Mouse (Mus musculus): ENCODE results near the gene Gpr27. TPM values are rescaled to one million over a fixed set of nuclear protein-coding genes. Genes with fewer than 3 reads are reported as not detected.

Gene Gpr27
- 10 to 100 TPM; 39.7 to 52.1 (median 46.9) TPM for total RNA-seq (2022)

DNA sequence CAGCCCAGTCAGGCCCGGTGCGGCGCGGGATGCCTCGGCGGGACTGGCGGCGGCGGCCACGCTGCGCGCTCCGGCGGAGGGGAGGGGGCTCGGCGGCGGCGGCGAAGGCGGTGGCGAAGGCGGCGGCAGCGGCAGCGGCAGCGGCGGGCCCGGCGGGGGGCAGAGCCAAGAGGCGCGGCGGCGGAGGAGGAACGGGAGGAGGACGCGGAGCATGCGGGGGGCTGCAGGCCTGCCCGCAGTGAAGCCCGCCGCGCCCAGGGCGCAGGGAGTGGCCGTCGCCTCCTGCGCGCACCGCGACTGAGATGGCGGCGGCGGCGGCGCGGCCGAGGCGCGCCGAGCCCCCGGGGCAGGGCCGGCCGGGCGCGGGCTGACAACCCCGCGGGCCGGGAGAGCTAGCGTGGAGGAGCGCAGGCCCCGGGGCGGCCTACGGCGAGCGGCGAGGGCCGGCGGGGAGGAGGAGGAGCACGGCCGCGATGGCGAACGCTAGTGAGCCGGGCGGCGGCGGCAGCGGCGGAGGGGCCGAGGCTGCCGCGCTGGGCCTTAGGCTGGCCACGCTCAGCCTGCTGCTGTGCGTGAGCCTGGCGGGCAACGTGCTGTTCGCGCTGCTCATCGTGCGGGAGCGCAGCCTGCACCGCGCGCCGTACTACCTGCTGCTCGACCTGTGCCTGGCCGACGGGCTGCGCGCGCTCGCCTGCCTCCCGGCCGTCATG, at the start of gene Gpr27:
Gene Gpr27, plus strand, starts transcription at position 474 of the 710 bp plus-strand sequence.
- DNase-seq (ENCODE audit: low spot score in 2 of 2): peak in 1 of 2 experiments; percentile 38

DNA sequence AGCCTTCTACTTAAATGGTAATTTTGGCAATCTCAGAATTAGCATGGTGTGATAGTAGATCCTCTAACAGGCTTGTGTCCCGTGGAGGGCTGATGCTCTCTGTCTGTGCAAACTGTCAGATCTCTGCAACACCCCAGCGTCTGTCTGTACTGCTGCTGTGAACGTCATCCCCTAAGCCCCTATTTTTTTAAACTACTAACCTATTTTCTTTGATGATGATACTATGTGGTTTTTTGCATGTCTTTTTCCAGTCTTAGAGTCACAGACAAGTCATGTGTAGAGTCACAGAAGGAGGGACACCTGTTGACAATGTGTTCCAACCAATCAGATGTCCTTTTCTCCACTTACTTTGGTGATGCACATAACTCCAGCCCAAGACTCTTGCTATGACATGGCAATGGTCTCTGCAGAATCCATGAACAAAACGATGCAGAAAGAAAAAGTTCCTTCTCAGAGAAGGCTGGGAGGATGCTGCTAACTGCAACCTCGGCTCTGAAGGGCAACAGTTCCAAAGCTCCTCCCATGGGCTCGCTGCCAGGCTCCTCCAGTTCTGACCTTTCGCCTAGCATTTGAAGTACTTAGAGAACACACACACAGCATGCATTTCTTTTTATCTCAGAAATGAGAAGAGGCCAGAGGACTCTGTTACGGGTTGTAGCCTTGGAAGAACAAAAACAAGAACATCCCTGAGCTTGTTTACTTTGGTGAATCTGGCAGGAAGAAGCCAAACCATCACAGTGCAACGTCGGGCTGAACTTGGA, 48.9 kb upstream of the Gpr27 start:
- DNase-seq (ENCODE audit: low spot score in 2 of 2): no peak

DNA sequence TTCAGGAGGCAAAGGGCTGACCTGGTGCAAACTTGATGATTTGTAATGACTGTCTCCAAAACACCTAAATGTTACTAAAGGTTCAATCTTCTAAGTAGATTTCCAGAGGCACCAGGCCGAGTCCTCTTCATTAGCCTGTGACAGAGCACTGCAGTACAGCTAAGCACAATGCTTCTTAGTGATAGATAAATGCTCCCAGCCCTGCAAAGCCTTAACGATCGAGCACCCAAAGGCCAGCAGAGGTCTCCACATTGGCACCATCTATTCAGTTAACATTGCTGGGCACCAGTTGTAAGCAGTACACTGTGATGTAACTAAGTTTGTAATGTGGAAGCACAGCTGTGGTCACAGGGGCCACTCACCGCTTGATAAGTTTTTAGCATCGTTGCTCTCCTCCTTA, 48.1 kb upstream of the Gpr27 start:
- DNase-seq (ENCODE audit: low spot score in 2 of 2): no peak

DNA sequence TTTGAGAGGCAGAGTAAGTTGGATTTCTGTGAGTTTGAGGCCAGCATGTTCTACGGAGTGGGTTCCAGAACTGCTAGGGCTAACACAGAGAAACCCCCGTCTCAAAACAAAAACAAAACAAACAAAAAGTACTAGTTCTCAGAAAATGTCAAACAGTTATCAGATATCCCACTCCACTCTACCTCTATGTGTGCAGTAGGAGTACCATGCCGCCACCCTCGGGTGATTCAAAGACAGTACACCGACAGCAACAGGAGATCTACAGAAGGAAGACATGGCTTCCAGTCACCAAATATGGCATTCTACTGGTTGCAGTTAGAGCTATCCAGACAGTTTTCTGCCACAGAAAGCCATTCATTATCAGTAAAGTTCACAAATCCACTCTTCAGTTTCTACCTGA, 47.6 kb upstream of the Gpr27 start:
- DNase-seq (ENCODE audit: low spot score in 2 of 2): no peak

DNA sequence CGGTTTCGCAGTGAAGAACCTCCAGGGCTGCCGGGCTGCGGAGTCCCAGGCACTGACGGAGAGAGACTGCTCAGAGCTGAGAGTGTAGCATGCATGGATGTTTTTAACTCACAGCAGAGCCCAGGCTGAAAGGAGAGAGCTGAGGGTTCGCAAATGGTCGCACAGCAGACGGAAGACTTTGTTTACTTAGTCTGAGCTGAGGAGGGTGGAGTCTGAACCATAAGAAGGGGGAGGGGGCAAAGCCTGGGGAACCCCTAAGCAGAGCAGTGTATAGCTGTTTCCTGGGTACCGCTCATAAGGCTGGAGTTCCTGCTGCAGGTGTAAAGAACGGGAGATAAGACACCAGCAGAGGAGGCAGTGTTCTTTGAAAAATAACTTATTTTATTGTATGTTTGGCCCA, 46.1 kb upstream of the Gpr27 start:
- no peak for DNase-seq (ENCODE audit: low spot score in 2 of 2)

DNA sequence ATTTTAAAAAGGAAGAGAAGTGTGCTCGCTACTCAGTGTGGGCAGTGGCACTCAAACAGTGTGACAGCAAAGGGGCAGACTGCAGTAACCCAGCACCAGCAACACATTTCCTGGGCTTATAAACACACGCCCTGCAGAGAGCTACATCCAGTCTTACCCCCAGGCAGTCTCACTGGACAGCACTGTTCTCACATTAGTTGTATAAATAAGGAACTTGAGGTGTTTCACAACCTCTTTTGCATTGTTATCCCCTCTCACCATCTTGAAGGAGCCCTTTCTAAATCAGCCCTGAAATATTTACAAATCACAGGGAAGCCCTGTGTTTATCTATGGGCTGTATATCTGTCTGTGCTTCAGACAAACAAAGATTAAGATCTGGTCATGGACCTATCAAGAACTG, 43.2 kb upstream of the Gpr27 start:
- DNase-seq (ENCODE audit: low spot score in 2 of 2): no peak

DNA sequence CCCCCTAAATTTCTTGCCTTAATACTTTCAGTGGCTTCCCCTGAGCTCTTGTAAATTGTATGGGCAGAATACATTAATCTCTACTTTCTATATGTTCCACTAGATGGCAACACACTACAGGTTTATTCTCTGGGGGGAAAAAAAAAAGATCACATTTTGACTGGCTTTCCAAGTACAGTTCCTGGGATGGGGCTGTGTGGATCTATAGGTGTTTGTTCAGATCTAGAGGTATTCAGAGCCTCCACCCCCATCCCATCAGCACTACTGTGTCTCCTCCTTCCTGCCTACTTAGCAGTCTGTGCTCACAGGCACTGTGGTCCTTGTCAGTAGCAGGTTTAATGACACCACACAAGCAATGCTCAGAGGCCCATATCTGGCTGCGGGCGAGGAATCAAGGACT, 40.1 kb upstream of the Gpr27 start:
- DNase-seq (ENCODE audit: low spot score in 2 of 2): no peak

DNA sequence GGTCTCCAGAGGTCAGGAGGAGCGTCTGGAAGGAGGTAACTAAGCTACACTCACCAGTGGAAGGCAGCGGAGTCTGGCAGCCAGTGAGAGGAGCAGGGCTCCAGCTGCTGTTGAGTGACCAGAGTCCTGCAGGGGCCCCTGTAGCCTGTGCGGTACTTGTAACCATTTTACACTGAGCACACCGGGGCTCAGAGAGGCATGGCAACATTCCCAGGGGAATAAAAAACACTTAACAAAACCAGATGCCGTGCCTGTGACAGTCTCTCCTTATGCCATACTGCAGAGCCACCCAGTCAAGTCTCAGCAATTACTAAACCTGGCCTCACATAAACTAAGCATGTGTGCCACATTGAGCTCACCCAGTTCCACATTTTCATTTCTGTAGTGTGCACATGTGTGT, 38.1 kb upstream of the Gpr27 start:
- DNase-seq (ENCODE audit: low spot score in 2 of 2): no peak

DNA sequence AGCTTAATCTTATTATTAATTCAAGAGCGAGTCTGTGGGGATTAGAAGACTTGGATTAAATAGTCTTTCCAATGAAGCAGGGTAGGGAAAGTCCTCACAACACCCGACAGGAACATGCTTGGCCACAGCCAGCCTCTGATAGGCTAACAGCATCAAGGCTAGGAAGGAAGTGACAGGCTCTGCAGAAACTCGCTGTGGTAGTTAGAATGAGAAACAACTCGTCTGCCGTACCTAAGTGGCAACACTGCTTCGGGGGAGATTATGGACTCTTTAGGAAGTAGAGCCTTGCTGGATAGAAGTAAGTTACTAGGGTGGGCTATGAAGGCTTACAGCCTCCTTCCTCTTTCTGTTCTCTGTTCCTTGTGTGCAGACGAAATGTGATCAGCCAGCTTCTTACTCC, 37.0 kb upstream of the Gpr27 start:
- DNase-seq (ENCODE audit: low spot score in 2 of 2): no peak

DNA sequence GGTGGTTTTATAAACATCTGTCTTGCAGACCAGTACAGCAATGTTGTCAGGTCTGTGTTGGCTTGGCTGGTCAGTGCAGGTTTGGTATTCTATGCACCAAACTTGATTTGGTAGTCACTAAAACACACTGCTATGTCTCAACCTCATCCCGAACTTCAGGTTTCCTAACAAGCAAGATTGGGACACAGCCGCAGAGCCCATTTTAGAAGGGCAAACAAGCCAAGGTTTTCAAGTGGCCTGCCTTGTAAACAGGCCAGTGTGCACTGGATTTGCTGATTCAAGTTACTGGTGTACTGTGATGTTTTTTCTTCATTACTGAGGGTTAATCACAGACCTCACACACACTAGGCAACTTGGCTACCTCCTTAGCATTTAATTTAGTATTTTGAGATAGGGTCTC, 36.4 kb upstream of the Gpr27 start:
- no peak for DNase-seq (ENCODE audit: low spot score in 2 of 2)

DNA sequence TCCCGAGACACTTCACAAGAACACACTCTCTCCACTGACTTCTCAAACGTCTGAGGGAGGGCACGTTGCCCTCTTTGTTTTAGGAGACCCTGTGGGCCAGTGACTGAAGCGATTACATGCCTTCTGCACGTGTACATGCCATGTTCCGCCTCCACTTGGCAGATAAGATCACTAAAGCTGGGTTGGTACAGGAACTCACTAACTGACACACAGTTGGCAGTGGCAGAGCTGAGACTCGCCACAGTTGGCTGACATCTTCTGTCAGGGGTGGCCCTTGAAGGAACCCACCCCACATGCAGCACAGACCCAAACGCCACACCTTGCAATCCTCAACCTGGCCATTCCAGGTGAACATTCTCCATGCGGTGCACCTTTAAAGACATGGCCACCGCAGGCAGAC, 33.9 kb upstream of the Gpr27 start:
- no peak for DNase-seq (ENCODE audit: low spot score in 2 of 2)

DNA sequence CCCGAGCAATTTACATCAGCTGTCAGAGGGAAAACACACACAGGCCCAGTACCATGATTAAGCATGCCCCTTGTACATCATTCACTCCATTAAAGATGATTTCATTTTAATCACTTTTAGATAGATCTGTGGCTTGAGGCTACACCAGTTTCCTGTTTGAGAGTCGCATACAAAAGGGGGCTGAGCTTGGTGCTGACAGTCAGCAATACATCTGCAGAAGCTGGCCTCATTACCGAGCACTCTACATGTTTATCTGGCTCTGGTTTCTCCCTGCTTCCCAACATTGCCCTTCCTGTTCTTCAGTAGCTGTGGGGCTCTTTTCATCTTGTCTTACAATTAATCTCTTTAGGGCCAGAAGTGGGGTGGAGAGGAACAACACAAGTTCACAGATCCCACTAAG, 32.0 kb upstream of the Gpr27 start:
- DNase-seq (ENCODE audit: low spot score in 2 of 2): no peak

DNA sequence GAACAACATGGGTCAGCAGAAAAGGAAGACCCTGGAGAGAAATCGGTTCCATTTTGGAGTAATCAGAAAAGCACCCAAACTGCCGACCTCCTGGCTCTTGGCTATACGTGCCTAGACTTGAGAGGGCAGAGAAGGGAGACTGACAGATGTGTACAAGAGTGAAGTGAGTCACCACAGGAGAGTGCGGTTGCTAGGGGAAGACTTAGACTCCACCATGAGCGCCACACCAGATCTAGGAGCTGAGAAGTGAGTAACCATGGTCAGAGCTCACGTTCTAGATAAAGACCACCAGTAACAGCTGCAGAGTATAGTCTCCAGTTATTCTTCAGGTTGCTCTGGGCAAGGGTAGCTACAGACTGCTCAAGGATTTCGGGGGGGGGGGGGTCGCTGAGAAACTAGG, 29.2 kb upstream of the Gpr27 start:
- no peak for DNase-seq (ENCODE audit: low spot score in 2 of 2)

DNA sequence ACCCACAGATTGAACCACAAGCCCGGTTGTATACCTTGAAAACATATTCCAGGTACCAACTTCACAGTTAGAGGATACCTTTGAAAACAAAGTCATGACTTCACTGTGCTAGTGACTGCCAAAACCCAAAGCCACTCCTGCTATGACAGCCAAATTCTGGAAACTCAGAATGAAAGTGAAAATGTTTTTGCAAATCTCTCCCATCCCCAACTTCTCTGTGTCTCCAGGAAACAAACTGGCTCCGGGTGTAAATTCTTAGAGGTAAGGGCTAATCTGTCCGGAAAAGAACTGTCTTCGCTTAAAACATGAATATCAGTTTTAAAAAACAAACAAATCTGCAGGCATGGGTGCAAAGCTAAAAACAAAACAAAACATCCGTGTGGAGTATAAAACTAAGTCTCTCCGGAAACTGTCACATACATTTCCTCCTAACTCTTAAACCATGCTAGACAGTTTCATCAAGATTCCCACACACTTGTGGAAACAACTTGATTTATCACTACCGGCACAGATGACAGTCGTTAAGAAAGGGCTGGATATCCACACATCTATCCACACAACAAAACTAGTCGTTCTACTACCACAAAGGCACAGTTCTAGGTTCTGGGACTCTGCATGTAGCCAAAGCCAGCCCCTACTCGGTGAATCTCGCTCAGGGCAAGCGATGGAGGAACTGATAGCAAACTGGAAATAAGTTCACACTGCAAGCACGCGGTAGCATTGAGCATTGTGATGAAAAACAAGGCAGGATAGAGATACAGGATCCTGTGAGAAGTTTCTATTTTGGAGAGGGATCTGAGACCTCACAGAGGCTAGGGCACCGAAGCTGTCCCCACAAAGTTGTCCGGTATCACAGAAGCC, 26.8 kb upstream of the Gpr27 start:
- no peak for DNase-seq (ENCODE audit: low spot score in 2 of 2)

DNA sequence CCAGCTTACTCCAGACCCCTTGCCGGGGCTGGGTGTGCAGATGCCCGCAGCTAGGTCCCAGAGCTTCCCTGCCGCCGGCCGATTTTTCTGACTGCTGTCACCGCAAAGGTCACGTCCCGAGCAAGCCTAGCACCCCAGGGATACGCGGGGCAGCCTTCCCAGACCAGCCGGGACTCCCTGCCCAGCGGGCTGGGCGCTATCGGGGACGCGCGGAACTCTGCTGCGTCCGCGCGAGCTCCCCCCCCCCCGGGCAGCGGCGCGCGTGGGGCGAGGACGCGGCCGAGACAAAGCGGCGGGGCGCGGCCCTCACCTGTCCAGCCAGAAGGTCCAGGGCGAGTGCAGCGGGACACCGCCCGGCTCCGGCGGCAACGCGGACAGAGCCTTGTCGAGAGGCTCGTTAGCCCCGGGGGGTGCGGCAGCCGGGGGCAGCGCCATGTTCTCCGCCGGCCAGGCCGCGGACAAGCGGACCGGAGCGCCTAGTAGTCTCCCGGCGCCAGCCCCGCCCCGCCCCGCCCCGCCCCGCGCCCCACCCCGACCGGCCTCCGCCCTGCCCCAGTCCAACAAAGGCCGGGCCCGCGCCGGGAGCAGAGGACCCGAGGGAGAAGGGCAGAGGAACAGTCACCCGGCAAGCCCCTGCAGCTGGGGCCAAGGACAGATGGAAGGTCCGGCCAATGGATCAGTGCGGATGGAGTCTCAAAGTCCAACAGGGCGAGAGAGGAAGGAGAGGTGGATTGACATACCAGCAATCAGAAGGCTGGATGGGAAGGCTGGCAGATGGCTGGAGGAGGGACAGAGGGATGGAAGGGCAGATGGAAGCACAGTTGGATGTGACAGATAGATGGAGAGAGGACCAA, 25.9 kb upstream of the Gpr27 start, which contains the start of the genes Eif4e3 and Gm20696:
Gene Eif4e3, minus strand, starts transcription at position 454 of the 854 bp plus-strand sequence.
Gene Gm20696, minus strand, starts transcription at position 480 of the 854 bp plus-strand sequence.
- DNase-seq (ENCODE audit: low spot score in 2 of 2): no peak

DNA sequence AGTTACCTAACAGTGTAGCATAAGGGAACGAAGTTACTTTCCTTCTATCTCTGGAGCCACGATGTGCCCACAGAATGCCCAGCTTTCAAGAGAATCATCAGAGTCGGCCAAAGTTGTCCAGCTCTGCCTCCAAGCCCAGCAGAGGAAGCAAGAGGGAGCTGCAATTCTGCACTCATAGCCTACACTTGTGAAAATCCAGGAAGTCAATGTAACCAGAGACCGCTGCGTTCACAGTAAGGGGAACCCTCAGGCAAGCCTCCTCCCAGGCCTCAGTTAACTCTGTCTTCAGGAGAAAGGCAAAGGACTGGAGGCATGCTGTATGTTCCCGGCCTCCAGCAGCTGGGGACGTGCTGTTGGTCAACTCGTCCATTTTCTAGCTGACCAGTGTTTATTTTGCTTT, 25.2 kb upstream of the Gpr27 start:
- no peak for DNase-seq (ENCODE audit: low spot score in 2 of 2)

DNA sequence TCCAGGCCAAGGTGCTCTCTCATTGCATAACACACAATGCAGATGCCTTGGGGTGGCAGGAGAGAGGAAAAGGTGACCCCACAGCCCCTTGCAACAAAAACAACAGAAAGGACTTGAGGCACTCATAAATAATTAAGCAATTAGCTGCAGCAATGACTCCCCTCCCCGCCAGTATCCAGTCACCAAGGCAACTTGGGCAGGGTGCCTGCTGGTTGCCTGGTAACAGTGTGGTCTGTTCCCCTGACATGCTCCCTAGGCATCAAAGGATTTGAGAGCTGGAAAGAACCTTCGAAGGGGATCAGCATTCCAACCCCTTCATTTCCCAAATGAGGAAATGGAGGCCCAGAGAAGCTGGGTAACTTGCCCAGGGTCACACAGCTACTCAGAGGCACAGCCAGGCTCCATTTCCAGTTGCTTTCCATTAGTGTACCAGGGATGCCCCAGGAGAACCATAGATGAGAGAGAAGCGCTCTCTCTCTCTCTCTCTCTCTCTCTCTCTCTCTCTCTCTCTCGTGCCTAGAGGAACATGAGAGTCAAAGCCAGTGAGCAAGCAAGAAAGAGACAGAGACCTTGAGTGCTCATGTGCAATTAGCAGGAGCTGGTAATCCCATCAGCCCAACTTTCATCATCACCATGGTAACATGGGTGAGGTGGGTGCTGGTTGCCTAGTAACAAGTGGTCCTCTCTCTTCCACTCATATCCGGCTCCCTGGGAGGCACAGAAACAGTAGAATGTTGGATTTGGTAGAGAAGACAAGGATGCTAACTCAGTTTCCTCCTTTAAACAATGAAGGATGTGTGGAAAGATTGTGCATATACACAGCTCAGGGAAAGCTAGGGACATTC, 22.8 kb upstream of the Gpr27 start:
- DNase-seq (ENCODE audit: low spot score in 2 of 2): peak; percentile 88 to 89

DNA sequence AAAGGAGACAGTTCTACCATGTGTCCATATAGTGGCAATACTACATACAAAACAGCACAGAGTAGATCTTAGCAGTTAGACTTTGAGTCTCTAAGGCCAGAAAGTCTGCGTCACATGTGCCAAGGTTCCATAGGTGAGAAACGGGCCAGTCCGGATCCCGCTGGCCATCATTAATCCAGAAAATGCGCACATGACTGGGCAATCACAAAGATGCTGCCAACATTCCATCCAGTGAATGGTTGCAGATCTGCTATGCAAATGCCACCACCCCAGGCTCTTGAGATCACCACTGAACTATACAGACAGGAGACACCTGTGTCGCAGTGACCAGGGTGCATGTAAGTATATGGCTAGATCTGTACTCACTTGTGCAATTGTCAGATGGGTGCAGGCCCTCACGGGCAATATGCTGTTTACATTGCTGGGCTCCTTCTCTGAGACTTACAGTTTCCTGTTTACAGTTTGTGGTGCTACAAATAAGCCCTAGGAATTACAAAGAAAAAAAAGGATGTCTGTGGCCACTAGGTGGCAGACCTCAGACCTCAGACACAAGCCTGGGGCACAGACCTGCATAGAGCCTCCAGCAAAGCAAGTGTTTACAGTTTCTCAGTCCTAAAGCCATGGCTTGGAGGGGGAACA, 21.9 kb upstream of the Gpr27 start:
- peak in 1 of 2 experiments; percentile 67 for DNase-seq (ENCODE audit: low spot score in 2 of 2)

DNA sequence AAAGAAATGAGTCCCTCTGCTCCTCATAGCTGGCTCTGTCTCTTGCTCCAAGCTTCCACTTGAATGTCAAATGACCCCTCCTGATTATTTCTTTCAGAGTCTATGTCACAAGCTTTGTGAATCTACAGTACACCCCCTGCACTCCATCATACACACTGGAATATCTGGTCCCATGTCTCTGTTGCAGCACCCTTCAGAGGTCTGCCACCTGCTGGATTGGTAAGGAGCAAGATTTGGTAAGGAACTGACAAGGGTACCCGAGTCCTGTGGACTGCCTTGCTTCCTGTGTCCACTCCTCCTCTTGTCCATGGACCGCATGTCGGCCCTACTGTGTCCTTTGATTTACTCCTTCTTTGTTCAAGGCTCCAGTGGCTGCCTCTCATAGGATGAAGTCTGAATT, 20.7 kb upstream of the Gpr27 start:
- DNase-seq (ENCODE audit: low spot score in 2 of 2): no peak

DNA sequence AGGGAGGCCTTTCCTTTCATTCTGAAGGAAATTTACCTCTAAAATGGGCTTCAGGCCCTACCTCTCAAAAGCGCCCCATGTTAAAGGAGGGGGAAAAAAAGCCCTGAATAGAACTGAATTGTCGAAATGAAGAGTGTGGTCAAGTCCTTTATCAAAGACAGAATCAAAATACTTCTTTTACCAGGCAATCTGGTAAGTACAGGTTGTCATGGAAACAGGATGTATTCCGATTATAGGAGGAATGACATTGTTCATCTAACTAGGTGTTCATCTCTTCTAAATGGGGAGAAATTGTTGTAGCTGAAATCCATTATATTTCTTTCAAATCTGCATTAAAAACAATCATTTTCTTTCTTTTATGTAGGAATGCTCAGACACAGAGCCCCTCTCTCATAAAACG, 18.0 kb upstream of the Gpr27 start:
- no peak for DNase-seq (ENCODE audit: low spot score in 2 of 2)
